Comparison of ENCODE assay signal across 36 mouse cellular contexts in genomic region chr3:146709086-146709485, GRCm38 (mm10). TPM values are rescaled to one million over a fixed set of nuclear protein-coding genes. Genes with fewer than 3 reads are reported as not detected.
"Had no signal": no experiment of that assay in that cellular context is flagged by ENCODE, and none has a peak within 500 bp of the region (broad histone marks: within the 10 kb centered on the region; RNA-seq: fewer than 3 reads in every experiment).

No protein-coding gene starts in this region.

- H3K27me3 ChIP-seq: heart, embryonic 12.5 days; hindbrain, embryonic 12.5 days; intestine, embryonic 15.5 days; limb, embryonic 13.5 days; limb, embryonic 15.5 days; liver, embryonic 13.5 days had no signal

- H3K27ac ChIP-seq: gastrocnemius, adult 2 months; heart, embryonic 10.5 days; hindbrain, embryonic 10.5 days; hindbrain, embryonic 12.5 days; hindbrain, embryonic 14.5 days; intestine, embryonic 15.5 days; limb, embryonic 13.5 days; limb, embryonic 15.5 days; liver, embryonic 13.5 days had no signal

- H3K36me3 ChIP-seq: heart, embryonic 10.5 days; heart, embryonic 12.5 days; hindbrain, embryonic 10.5 days; hindbrain, embryonic 12.5 days; intestine, embryonic 15.5 days; limb, embryonic 13.5 days; limb, embryonic 15.5 days; liver, embryonic 13.5 days had no signal

- DNase-seq: gastrocnemius, adult 2 months; gastrocnemius, postnatal 10 days; gastrocnemius, postnatal 25 days; heart, adult 18-20 months; heart, postnatal 10 days; heart, postnatal 4 days; kidney, adult 18-20 months; kidney, postnatal 10 days; kidney, postnatal 25 days; kidney, postnatal 4 days; layer of hippocampus, adult 9-11 months; layer of hippocampus, postnatal 36 days; liver, embryonic 13.5 days had no signal

- ATAC-seq: hindbrain, embryonic 16.5 days; inflammation-experienced regulatory T-cells, adult 6 months had no signal

- H3K4me1 ChIP-seq: hindbrain, embryonic 12.5 days; intestine, embryonic 15.5 days; limb, embryonic 15.5 days; liver, embryonic 13.5 days had no signal

- H3K9me3 ChIP-seq: heart, embryonic 10.5 days; heart, embryonic 12.5 days; hindbrain, embryonic 10.5 days; hindbrain, embryonic 12.5 days; intestine, embryonic 15.5 days; limb, embryonic 15.5 days; liver, embryonic 13.5 days had no signal

- H3K4me3 ChIP-seq: gastrocnemius, adult 2 months; heart, embryonic 10.5 days; heart, embryonic 12.5 days; hindbrain, embryonic 10.5 days; hindbrain, embryonic 12.5 days; intestine, embryonic 15.5 days; limb, embryonic 13.5 days; limb, embryonic 15.5 days; liver, embryonic 13.5 days had no signal

RNA-seq across cellular contexts. Expression of gene Samd13, which starts 23.7 kb away (rescaled TPM):
- total RNA-seq: layer of hippocampus, postnatal 14 days; layer of hippocampus, postnatal 36 days; left cerebral cortex, postnatal 14 days; liver, adult 2 months had no signal
- polyA plus RNA-seq: liver, adult 2 months had no signal

RNA-seq across cellular contexts. Expression of gene 4930503B20Rik, which starts 58.0 kb away (rescaled TPM):
- total RNA-seq: gastrocnemius, adult 2 months; gastrocnemius, postnatal 25 days; gastrocnemius, postnatal 4 days; heart, adult 18-20 months; heart, postnatal 10 days; heart, postnatal 25 days; layer of hippocampus, postnatal 14 days; layer of hippocampus, postnatal 36 days; left cerebral cortex, adult 18-20 months; left cerebral cortex, adult 8-10 months; left cerebral cortex, postnatal 36 days; liver, adult 2 months had no signal
- polyA plus RNA-seq: heart, embryonic 10.5 days; heart, embryonic 12.5 days; heart, embryonic 14.5 days; hindbrain, embryonic 10.5 days; hindbrain, embryonic 12.5 days; hindbrain, embryonic 14.5 days; hindbrain, embryonic 16.5 days; inflammation-experienced regulatory T-cells, adult 6 months; intestine, embryonic 15.5 days; intestine, postnatal 0 days; kidney, embryonic 14.5 days; limb, embryonic 11.5 days; limb, embryonic 13.5 days; limb, embryonic 15.5 days; liver, adult 2 months; liver, embryonic 13.5 days; liver, embryonic 16.5 days had no signal
